Mouse (Mus musculus) megakaryocyte, adult 5-6 weeks (primary cell): ENCODE results near the gene Cep97. TPM values are rescaled to one million over a fixed set of nuclear protein-coding genes. Genes with fewer than 3 reads are reported as not detected.
"Not testable (repeated sequence)": the region's sequence is repeated elsewhere in the genome, so short reads cannot be mapped to it uniquely, and the experiment has no call there.

Source experiments
- ATAC-seq: 2 replicates; pipeline ENCODE4 v1.8.0; 2016; ENCODE audit warnings: mild to moderate bottlenecking, inconsistent platforms; ENCODE audit not compliant: poor library complexity, severe bottlenecking
- total RNA-seq, 2 experiments: library from RNA; stranded (forward) in 1 of 2; stranded (reverse) in 1 of 2; fragments of 153-499, 151-499 nt in 1 of 2; fragments of 221-1000, 200-1000 nt in 1 of 2; gene quantifications; 2 replicates each; pipeline versions ENCODE4 v1.2.3 to v1.2.4; 2015 to 2017

Cep97 gene
- total RNA-seq, 2 experiments from 2014 or later: 3.0 to 5.4 TPM

GRCm38 (mm10) chr16:55948963-55949362, 14.3 kb upstream of the Cep97 start:
- ATAC-seq: peak; percentile 78

- ATAC-seq: not testable (repeated sequence)
These were observed 13.3 kb upstream of the Cep97 start for GRCm38 (mm10) chr16:55947876-55948410.

GRCm38 (mm10) chr16:55947266-55947665, 12.6 kb upstream of the Cep97 start:
- ATAC-seq: no peak

- no peak for ATAC-seq
These were observed 6.1 kb upstream of the Cep97 start for GRCm38 (mm10) chr16:55940781-55941180.

- no peak for ATAC-seq
These were observed 5.0 kb upstream of the Cep97 start for GRCm38 (mm10) chr16:55939703-55940102.

GRCm38 (mm10) chr16:55938761-55939160, 4.1 kb upstream of the Cep97 start:
- ATAC-seq: no peak

- peak; percentile 31 for ATAC-seq
These were observed 843 bp downstream of the Cep97 start for GRCm38 (mm10) chr16:55933681-55934343.

- peak; percentile 45; the same call in 1 of the 2 replicates for ATAC-seq
These were observed 10.6 kb downstream of the Cep97 start for GRCm38 (mm10) chr16:55924010-55924409.

- no peak for ATAC-seq
These were observed 12.6 kb downstream of the Cep97 start for GRCm38 (mm10) chr16:55922079-55922478.

- ATAC-seq: no peak
These were observed 19.9 kb downstream of the Cep97 start for GRCm38 (mm10) chr16:55914716-55915115.

- ATAC-seq: no peak
These were observed 24.4 kb downstream of the Cep97 start for GRCm38 (mm10) chr16:55910208-55910793.

- peak; percentile 47 for ATAC-seq
These were observed 27.6 kb downstream of the Cep97 start for GRCm38 (mm10) chr16:55906928-55907679.

GRCm38 (mm10) chr16:55905370-55905769, 29.3 kb downstream of the Cep97 start:
- ATAC-seq: no peak

GRCm38 (mm10) chr16:55901839-55902756, 32.6 kb downstream of the Cep97 start:
- no peak for ATAC-seq

GRCm38 (mm10) chr16:55898385-55899002, 36.2 kb downstream of the Cep97 start:
- no peak for ATAC-seq

- peak; percentile 3; the same call in 1 of the 2 replicates for ATAC-seq
These were observed 39.0 kb downstream of the Cep97 start for GRCm38 (mm10) chr16:55895651-55896095.

GRCm38 (mm10) chr16:55894893-55895650, 39.6 kb downstream of the Cep97 start, which contains the start of gene Nxpe3:
Nxpe3 (minus strand) TSS chr16:55895285.
- peak; percentile 83 for ATAC-seq

GRCm38 (mm10) chr16:55894536-55894892, 40.1 kb downstream of the Cep97 start:
- ATAC-seq: peak; percentile 4; the same call in 1 of the 2 replicates
